Mouse (Mus musculus): ENCODE results near the gene Slc17a5. TPM values are rescaled to one million over a fixed set of nuclear protein-coding genes. Genes with fewer than 3 reads are reported as not detected.

The Slc17a5 gene
- total RNA-seq (2021), result 1 to 10 TPM; 3.9 to 4.6 TPM
- long read RNA-seq, experiment 1, partial matches to known transcripts, result 0 of 4 reads
- long read RNA-seq, experiment 1, other reads (novel, unspliced or antisense), result 1 of 4 reads
- long read RNA-seq, experiment 2, transcript Slc17a5-201 (11 exons, 3,236 nt), result major isoform, 7 of 10 reads
- long read RNA-seq, experiment 2, partial matches to known transcripts, result 0 of 10 reads
- long read RNA-seq, experiment 2, other reads (novel, unspliced or antisense), result 3 of 10 reads

DNA sequence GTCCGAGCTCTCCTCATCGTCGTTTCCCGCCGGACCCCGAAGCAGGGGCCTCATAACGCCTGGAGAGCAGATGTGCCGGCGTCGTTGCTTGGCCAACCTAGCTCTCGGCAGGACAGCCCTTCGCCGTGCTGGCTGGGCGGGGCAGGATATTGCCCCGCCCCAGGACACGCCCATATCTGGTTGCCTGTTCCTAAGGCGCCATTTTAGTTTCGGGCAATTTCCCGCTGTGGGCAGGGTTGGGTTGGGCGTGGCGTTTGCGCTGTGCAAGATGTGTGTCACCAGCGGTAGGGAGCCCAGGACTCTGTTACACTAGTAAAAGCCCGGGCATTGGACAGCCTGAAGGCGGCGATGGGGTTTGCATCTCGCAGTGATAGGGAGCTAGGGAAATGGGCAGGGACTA, at the start of gene Slc17a5:
Gene Slc17a5, minus strand, starts transcription at position 128 of the 400 bp plus-strand sequence.
- DNase-seq, result peak; percentile 92
- intact Hi-C loops (cut with DNase I; ENCODE audit: low total_unique reads), result no loop called here

GRCm38 (mm10) chr9:78633976-78634375, 46.1 kb upstream of the Slc17a5 start:
- intact Hi-C loops (cut with DNase I; ENCODE audit: low total_unique reads), result no loop called here
- DNase-seq, result no peak

- DNase-seq, result no peak
- intact Hi-C loops (cut with DNase I; ENCODE audit: low total_unique reads), result no loop called here
Measured at GRCm38 (mm10) chr9:78631755-78632434, 44.1 kb upstream of the Slc17a5 start.

GRCm38 (mm10) chr9:78629991-78630390, 42.1 kb upstream of the Slc17a5 start:
- intact Hi-C loops (cut with DNase I; ENCODE audit: low total_unique reads), result no loop called here

GRCm38 (mm10) chr9:78623301-78623747, 35.5 kb upstream of the Slc17a5 start:
- DNase-seq, result no peak
- intact Hi-C loops (cut with DNase I; ENCODE audit: low total_unique reads), result no loop called here

More at GRCm38 (mm10) chr9:78629991-78630390, 42.1 kb upstream of the Slc17a5 start:
- DNase-seq, result no peak

DNA sequence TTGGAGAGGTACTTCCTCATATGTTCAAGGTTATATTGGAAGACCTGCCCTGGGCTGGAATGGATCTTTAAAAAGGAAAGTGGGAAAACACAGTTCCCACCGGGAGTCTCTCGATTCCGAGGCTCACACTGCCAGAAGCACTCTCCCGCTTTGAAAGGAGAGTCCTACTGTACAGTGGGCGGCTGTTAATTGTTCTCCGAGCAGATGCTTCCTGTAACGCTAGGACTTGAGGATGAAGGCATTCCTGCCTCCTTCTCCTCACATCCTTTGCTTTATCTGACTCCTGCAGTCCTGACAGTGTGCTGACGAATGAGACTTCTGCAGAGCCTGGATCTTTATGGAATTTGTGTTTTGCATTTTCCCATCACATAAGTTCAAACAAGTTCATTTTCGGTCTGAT, 31.4 kb upstream of the Slc17a5 start:
- intact Hi-C loops (cut with DNase I; ENCODE audit: low total_unique reads), result no loop called here
- no peak for DNase-seq

GRCm38 (mm10) chr9:78615401-78616021, 27.7 kb upstream of the Slc17a5 start, which contains the start of gene Cd109:
Cd109 (plus strand) TSS chr9:78615546.
- intact Hi-C loops (cut with DNase I; ENCODE audit: low total_unique reads), result no loop called here
- peak; percentile 36 for DNase-seq

- DNase-seq, result no peak
- intact Hi-C loops (cut with DNase I; ENCODE audit: low total_unique reads), result no loop called here
Measured at GRCm38 (mm10) chr9:78614201-78614600, 26.4 kb upstream of the Slc17a5 start.

- no peak for DNase-seq
- intact Hi-C loops (cut with DNase I; ENCODE audit: low total_unique reads), result no loop called here
Measured at GRCm38 (mm10) chr9:78601046-78601730, 13.3 kb upstream of the Slc17a5 start.

DNA sequence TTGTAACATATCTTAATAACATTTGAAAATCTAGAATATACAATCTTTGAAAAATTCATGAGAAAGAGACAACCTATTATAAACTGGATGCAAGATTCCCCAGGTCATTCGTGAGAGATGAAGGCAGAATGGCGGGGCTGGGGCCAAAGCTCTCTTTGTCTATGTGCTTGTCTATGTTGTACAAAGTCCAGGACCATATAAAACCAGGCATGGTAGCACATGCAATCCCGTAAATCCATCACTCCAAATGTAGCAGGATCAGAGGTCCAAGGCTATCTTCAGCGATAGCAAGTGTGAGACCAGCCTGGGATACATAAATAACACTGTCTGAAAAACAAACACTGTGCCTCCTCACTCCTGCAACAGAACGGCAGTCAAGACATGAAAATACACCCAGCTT, 12.1 kb upstream of the Slc17a5 start:
- intact Hi-C loops (cut with DNase I; ENCODE audit: low total_unique reads), result no loop called here
- no peak for DNase-seq

- intact Hi-C loops (cut with DNase I; ENCODE audit: low total_unique reads), result no loop called here
- peak; percentile 24 for DNase-seq
Measured at GRCm38 (mm10) chr9:78596834-78597233, 9.0 kb upstream of the Slc17a5 start.

- intact Hi-C loops (cut with DNase I; ENCODE audit: low total_unique reads), result no loop called here
- no peak for DNase-seq
Measured at GRCm38 (mm10) chr9:78595769-78596555, 8.1 kb upstream of the Slc17a5 start.

DNA sequence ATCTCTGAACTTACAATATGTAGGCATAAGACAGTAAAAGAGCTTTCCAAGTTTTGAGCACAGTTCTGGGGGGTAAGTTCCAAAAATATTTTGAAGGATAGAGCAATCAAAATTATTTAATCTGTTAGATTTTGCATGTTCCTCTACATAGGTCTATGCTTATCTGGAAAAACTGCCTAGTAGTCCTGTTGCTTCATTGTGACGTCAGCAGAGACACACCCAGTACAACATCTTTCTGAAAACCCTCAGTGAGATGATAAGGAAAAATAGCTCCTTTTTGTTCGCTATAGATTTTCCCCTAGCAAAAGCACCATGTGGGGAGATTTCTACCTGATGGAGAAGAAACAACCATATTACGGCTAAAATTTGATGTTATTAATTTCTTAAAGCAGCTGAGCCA, 7.4 kb upstream of the Slc17a5 start:
- DNase-seq, result no peak
- intact Hi-C loops (cut with DNase I; ENCODE audit: low total_unique reads), result no loop called here

DNA sequence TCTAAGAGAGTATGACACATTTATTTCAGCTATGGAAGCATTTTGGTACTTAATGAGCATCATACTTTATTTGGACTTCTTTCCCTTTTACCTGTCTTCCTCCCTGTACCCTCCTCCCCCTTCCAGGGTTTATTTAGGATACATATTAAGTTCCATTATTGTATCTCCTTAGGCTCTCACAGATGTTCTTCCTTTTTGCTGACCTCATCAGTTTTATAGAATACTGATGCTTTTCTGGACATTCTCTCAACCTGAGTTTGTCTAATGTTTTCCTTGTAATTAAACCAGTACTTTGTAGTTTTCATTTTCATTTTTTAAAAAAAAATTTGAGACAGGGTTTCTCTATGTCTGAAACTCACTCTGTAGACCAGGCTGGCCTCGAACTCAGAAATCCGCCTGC, 2.6 kb upstream of the Slc17a5 start:
- intact Hi-C loops (cut with DNase I; ENCODE audit: low total_unique reads), result no loop called here
- DNase-seq, result no peak

- intact Hi-C loops (cut with DNase I; ENCODE audit: low total_unique reads), result no loop called here
- DNase-seq, result peak; percentile 17
Measured at GRCm38 (mm10) chr9:78588411-78589033, 681 bp upstream of the Slc17a5 start.

- DNase-seq, result no peak
- intact Hi-C loops (cut with DNase I; ENCODE audit: low total_unique reads), result no loop called here
Measured at GRCm38 (mm10) chr9:78587218-78587883, 490 bp downstream of the Slc17a5 start.

DNA sequence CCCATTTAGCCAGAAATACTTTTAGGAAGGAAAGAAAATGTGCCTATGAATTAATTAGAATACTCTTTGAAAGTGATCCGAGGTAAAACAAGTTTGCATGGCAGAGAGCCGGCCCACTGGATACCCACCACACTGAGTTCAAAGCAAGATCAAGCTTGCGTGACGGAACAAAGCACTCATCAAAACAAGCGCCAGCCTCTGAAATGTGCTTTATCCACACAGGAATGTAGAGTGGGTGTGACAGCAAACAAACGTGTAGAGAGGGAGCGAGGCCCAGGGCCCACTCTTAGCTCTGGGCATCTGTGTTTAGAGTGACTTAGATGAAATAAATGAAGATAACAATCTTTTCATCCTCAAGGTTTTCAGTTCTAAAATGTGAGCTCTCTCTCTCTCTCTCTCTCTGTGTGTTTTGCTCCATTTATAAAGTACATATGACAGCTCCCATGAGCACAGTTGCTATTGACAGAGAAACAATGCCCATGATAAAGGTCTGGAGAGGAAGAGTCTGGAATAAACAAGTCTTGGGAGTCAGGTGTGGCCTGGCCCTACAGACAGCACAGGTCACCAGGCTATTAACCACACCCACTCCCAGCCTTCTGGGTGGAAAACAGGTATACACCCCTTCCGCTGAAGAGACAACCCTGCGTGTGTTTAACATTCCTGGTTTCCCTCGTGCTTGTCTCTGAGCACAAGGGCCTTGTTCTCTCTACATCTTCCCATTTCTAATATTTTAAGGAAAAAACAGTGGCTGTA, 8.0 kb downstream of the Slc17a5 start:
- intact Hi-C loops (cut with DNase I; ENCODE audit: low total_unique reads), result no loop called here
- DNase-seq, result no peak

DNA sequence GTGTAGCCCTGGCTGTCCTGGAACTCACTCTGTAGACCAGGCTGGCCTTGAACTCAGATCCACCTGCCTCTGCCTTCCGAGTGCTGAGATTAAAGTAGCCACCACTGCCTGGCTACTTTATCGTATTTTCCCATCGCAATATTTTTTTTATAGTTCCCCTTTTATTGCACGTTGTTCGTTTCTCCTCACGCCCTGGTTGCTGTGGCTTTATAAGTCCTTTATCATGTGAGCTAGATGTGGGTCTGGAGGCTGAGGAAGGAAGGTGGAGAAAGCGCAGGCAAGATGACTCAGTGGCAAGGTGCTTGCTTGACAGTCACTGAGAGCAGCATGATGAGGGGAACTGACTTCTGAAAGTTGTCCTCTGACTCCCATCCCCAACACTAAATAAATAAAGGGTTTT, 9.0 kb downstream of the Slc17a5 start:
- intact Hi-C loops (cut with DNase I; ENCODE audit: low total_unique reads), result no loop called here

More for the DNA sequence above, 9.0 kb downstream of the Slc17a5 start:
- no peak for DNase-seq
